Mouse (Mus musculus) thymus, postnatal 0 days (tissue): ENCODE data around the gene Gm42906. TPM values are rescaled to one million over a fixed set of nuclear protein-coding genes. Genes with fewer than 3 reads are reported as not detected.

ENCODE experiments used
- DNase-seq: peaks from one replicate; pipeline ENCODE4 v3.0.0-alpha.2; 2015; ENCODE audit warnings: low spot score
- polyA plus RNA-seq: library from polyadenylated mRNA; unstranded; fragments of >200 nt; fragmentation: Nextera tagmentation; extraction: Ambion mirVana; gene quantifications from 2 replicates; pipeline ENCODE4 v1.2.1, GENCODE M21; 2015

Gm42906 gene
- polyA plus RNA-seq, 1 experiment from 2014 or later = not detected

GRCm38 (mm10) chr5:151111080-151111871 is 316.7 kb downstream of the Gm42906 start:
- DNase-seq = no peak

GRCm38 (mm10) chr5:151110461-151110908 is 317.5 kb downstream of the Gm42906 start:
- no peak for DNase-seq

- no peak for DNase-seq
Observed at GRCm38 (mm10) chr5:151109822-151110221, 318.1 kb downstream of the Gm42906 start.

- no peak for DNase-seq
Observed at GRCm38 (mm10) chr5:151108955-151109354, 319.0 kb downstream of the Gm42906 start.

GRCm38 (mm10) chr5:151108291-151108897 is 319.6 kb downstream of the Gm42906 start:
- no peak for DNase-seq

- no peak for DNase-seq
Observed at GRCm38 (mm10) chr5:151106841-151107240, 321.1 kb downstream of the Gm42906 start.

GRCm38 (mm10) chr5:151105054-151105971 is 322.6 kb downstream of the Gm42906 start:
- DNase-seq = no peak

- no peak for DNase-seq
Observed at GRCm38 (mm10) chr5:151104354-151105053, 323.5 kb downstream of the Gm42906 start.

- no peak for DNase-seq
Observed at GRCm38 (mm10) chr5:151103284-151103683, 324.7 kb downstream of the Gm42906 start.

- no peak for DNase-seq
Observed at GRCm38 (mm10) chr5:151102262-151102661, 325.7 kb downstream of the Gm42906 start.

- DNase-seq = no peak
Observed at GRCm38 (mm10) chr5:151096012-151096411, 332.0 kb downstream of the Gm42906 start.

- no peak for DNase-seq
Observed at GRCm38 (mm10) chr5:151092886-151093665, 334.9 kb downstream of the Gm42906 start.

GRCm38 (mm10) chr5:151090996-151091395 is 337.0 kb downstream of the Gm42906 start:
- no peak for DNase-seq

- DNase-seq = no peak
Observed at GRCm38 (mm10) chr5:151089201-151089600, 338.8 kb downstream of the Gm42906 start.

- no peak for DNase-seq
Observed at GRCm38 (mm10) chr5:151086425-151087202, 341.3 kb downstream of the Gm42906 start.

GRCm38 (mm10) chr5:151085749-151086148 is 342.2 kb downstream of the Gm42906 start:
- DNase-seq = no peak

- DNase-seq = no peak
Observed at GRCm38 (mm10) chr5:151080276-151080675, 347.7 kb downstream of the Gm42906 start.

- DNase-seq = no peak
Observed at GRCm38 (mm10) chr5:151077953-151078352, 350.0 kb downstream of the Gm42906 start.

GRCm38 (mm10) chr5:151076917-151077316 is 351.0 kb downstream of the Gm42906 start:
- no peak for DNase-seq
